Mouse (Mus musculus): ENCODE measurements around the gene Rere.

The Rere gene

DNA sequence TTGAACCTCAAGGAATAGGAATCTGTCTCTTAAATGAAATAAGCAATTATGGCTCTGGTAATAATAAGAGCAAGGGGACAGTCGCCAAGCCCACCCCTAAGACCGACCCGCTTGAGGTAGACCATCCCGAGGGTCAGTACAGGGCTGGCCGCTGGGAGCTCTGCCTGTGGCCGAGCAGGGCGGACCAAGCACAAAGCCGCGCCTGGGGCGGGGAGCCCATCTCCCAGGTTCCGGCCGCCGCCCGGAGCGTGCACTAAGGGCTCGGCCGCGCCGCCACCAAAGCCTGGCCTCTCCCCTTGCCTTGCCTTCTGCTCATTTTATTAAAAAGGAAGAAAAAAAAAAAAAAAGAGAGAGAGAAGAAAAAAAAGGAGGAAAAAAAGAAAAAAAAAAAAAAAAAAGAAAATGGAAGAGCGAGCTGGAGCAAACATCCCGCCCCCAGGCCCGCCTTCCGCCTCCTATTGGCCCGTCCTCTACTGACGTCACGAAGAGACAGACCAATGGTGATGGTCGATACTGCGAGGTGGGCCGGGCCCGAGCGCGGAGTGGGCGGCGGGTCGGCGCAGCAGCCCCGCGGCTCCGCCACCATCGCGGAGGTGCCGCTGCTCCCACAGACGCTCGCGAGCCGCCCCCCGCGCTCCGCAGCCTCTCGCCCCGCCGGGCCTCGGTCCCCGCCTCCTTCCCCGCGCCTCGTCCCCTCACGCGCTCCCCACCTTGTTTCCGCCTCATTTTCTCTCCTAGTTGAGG is at the start of gene Rere:
Rere (plus strand) TSS at position 629 of the 744 bp plus-strand sequence.
- peak; percentile 97 for DNase-seq (ENCODE audit: low spot score)

DNA sequence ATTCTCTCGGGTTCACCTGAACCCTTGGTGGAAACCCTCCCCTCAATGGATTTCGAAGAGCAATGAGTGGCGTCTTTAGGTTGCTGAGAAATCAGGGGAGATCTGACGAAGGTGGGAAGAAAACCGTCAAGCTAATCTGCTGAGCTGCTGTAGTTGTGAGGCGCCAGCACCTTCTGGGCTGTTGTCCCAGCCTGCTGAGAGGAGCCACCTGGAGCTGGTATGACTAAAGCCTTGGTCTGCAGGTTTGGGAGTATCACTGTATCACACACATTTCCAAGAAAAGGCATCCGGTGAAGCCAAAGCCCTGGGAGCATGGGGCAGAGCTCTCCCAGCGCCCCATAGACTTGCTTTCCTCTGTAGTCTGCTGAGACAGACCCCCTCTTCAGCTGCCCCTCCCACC is 49.6 kb upstream of the Rere start:
- DNase-seq (ENCODE audit: low spot score) = no peak

DNA sequence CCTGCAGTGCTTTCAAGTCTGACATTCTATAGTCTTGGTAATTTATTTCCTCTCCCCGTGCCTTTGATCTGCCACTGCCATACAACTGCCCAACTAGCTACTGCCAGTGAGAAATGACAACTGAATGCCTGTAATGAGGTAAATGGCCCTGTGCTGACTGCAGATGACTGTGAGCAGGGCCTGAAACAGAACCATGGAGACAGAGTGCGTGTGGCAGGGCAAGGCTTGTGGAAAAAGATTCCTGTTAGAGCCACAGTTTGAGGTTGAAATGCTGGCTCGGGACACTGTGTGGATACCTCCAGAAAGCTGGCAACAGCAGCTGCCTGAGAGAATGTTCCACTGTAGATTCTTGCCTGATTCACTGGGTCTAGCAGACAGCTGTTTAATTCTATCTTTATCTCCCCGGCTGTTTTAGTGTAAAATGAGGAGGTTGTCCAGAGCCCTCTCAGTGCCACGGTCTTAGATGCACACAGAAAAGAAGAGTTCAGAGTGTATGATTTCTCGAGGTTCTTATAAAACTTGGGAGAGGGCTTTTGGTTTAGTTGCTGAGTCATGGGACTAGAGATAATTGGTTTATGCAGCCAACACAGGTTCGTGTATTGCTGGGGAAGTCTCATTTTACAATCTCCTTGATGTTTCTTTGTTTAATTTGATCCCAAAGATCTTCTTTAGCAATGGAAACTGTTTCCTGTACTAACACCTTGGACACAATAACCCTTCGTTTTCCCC is 46.7 kb upstream of the Rere start:
- no peak for DNase-seq (ENCODE audit: low spot score)

DNA sequence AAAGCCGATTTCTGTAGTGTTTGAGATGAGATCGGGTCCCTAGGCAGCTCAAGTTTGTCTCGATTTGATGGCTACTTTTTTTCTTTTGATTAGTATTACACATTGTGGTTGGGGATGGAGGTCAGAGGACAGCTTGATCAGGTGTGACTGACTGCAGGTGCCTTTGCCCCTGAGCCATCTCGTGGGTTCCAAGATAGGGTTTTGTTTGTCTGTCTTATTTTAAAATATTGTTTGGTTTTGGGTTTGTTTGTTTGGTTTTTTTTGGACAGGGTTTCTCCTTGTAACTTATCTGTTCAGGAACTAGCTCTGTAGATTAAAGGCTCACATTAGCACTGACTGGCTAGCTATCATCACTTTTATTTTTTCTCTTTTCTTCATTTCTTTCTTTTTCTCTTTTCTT is 45.9 kb upstream of the Rere start:
- DNase-seq (ENCODE audit: low spot score) = no peak

DNA sequence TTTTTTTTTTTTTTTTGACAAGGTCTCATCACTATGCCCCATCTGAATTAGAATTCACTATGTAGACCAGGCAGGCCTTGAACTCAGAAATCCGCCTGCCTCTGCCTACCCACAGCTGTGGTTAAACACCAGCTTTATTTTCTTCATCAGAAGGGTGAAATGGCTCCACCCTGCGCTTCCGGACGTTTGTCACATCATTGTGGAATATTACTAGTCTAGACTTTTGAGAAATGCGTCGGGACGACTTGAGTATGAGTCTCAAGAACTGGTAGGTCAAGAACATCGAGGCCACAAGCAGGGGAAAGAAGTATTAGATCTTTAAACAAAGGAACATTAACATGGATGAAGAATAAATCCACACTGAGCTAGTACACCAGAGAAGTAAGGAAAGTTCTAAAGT is 45.4 kb upstream of the Rere start:
- DNase-seq (ENCODE audit: low spot score) = no peak

DNA sequence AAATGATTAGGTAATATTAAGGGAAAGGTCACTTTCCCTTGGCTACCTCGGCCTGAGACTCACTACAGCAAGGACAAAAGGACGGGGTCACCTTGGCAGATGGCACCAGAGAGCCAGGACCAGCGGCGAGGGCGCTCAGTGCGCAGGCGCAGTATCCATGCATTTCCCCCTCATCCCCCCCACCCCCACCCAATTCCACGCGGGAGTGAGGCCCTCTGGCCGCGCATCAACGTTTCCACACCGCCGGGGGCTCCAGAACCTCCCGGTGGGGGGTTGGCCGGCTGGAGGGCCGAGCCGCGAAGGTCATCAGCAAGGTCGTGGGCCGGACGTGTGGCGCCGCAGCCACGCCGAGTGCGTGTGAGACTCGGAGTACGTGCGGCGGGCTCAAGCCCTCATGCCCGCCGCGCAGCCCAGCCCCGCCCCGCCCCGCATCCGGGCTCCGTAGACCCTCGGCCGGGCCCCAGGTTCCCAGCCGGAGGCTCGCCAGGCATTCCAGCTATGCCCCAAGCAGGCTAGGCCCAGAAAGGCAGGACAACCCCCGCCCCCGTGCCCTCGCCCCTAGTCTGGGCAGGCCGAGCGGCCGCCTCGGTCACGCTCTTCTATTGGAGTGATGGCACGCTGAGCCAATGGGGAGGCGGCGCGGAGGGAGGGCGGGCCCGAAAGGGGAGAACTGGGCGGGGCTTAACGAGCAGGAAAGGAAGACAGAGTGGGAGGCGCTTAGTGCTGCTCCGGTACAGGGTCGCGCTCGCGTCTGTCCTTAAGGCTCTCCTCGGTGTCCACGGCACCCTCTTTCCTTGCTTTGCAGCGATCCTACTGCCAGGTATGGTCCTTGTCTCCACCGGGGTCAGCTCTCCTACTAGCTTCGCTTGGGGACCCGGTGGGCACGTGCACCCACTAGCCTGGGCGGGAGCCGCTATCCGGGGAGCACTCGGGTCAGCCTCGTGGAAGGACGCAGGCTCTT is 44.6 kb upstream of the Rere start, which contains the start of gene Eno1:
Eno1 (plus strand) TSS at position 201 of the 961 bp plus-strand sequence.
- DNase-seq (ENCODE audit: low spot score) = peak; percentile 95

DNA sequence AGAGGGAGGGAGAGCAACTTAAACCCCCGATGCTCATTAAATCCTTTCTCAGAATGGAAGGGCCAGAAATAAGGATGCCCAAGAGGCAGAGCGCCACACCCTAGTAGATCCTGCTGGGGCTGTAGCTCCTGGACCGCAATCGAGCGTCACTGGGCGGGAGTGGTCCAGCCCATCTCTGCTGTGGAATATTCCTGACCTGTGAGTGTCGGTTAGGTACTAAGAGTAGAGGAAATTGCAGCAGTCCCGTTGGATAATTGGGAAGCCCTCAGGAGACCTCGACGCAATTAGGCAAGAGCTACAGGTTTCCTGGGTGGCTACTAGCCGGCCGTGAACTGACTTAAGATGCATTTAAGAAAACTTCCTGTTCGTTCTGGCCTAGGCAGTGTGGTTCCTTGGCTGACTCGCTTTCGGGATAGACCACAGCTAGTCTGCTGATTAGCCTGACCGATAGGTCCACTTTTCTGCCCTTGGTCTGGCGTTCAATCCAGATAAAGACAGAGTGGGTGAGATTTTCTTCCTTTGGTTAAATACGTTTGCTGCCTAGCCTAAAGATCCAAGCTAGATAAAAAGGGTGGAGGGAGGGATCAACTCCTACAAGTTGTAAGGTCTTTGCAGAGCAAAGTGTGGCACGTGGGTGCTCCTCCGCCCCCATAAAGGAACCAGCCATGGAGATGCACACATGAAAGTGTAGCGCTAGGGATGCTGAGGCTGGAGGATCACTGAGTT is 43.6 kb upstream of the Rere start:
- peak; percentile 70 for DNase-seq (ENCODE audit: low spot score)

DNA sequence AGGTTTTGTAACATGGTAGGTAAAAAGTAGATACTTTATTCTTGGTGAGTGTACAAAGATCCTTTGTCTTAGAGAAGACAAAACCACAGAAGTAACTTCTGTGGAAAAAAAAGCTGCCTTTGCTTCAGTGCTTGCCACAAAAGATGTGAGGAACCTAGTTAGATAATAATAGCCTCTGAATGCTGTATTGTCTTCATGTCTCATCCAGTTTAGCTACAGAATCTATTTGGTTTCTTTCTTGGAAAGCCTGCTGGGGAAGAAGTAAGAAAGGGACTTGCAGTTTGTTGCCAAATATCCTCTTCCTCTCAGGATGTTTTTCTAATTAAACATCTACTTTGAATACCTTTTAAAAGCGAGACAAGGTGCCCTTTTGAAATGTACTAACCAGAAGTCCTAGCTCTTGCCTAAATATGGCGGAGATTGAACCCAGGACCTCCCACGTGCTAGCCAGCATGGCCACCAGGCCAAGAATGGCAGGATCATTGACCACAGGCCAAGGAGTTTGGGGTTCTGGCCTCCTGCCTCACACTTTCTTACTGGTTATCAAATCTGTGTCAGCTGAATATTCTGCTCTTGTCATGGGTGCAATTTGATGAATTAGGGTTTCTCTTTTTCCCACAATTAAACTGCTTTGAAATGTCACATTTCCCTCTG is 42.9 kb upstream of the Rere start:
- DNase-seq (ENCODE audit: low spot score) = no peak

DNA sequence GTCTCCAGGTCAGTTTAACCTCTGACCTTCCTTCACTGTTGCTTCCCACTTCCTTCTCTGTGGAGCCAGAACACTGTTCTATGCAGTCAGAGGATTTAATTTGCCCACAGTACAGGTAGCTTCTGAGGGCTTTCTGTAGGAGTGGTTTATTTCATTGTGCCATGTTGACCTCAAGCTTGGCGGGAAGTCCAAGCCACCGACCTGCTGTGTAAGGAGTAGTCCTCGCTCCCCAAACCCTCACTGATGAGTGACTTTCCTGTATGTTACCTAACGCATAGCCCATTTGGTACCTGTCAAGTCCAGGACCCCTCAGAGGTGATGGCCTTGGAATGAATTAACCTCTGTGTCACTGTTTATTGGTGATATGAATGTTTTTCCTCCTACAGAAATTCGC is 42.4 kb upstream of the Rere start:
- DNase-seq (ENCODE audit: low spot score) = no peak

DNA sequence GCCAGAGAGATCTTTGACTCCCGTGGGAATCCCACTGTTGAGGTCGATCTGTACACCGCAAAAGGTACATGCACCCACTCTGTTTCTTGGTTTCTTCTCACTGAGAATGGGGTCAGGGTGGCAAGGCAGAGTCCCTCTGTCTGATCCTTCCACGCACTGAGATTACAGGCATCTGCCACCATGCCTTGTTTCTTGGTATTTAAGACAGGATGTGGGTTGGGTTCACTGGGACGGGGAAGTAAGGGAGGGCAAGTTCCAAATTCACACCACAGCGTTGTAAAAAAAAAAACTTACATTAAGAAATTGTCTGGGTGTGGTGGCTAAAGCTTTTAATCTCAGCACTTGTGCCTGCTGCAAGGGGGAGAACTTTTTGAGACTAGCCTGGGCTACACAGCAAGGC is 41.9 kb upstream of the Rere start:
- no peak for DNase-seq (ENCODE audit: low spot score)

DNA sequence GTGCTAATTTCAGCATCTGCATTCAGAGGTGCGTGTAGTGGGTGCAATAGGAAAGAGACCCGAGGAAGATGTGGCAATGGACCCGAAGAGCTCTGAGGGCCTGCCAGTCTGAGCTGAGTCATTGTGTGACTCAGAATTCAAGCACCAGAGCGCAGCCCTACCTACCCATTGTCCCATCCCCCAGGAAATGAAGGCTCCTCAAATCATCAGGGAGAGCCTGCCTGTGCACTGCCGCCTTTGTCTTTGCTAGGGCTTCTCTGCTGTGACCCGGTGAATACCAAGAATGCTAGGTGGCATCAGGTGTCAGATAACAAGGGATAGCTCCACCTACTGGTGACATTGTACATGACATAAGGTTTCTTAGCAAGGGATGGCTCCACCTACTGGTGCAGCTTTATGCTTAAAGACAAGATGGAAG is 41.5 kb upstream of the Rere start:
- DNase-seq (ENCODE audit: low spot score) = peak; percentile 67

DNA sequence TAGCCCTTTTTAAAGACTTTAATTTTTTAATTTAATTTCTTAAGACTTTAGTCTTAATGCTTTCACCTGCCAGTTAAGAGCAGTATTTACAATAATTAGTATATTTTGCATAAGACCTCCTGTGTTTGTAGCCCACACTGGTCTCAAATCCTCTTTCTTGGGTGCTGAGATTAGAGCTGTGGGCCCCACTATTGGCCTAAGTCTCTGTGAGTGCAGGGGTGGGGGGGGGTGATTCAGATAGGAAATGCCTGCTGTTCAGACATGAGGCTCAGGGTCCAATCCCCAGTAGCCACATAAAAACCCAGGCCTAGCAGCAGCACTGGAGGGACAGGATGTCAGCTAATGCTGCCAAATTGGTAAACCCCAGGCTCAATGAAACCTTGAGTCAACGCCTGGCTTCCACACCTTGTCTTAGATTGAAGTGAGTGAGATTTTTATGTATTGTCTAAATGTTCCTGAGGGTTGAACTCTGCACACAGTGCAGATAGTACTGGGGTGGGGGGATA is 41.0 kb upstream of the Rere start:
- no peak for DNase-seq (ENCODE audit: low spot score)

DNA sequence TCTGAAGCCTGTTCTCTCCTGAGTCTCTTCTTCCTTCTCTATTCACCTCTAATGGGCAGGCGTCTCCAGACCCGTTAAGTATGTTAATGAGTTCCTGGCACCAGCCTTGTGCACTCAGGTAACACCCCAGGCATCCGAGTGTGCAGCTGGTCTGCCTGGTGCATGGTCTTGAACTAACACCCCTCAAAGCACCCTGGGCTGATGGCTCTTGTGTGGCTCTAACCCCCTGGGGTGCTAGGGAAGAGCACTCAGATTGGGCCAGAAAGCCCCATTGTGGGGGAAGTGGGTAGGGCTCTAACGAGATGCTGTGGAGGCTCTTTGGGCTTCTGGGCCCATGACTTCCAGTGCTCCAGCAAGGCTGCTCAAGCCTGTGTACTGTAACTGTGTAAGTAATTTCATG is 39.7 kb upstream of the Rere start:
- DNase-seq (ENCODE audit: low spot score) = no peak

DNA sequence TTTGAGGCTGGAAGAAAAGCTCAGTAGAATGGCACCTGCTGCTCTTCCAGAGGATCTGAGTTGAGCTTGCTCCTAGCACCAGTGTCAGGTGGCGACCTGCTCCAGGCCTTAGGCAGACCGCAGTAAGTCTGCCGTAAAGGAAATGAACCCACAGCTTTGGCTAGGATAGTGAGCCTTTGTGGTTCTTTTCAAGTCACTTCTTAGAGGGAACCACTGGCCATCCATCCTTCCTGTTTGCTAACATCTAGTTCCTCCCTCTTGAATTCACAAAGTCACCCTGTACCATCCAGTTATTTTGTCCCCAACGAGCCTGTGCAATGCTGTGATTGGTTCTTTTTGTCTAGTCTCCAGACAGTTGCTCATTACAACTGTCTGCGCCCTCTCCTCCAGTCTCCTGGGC is 38.7 kb upstream of the Rere start:
- DNase-seq (ENCODE audit: low spot score) = no peak

DNA sequence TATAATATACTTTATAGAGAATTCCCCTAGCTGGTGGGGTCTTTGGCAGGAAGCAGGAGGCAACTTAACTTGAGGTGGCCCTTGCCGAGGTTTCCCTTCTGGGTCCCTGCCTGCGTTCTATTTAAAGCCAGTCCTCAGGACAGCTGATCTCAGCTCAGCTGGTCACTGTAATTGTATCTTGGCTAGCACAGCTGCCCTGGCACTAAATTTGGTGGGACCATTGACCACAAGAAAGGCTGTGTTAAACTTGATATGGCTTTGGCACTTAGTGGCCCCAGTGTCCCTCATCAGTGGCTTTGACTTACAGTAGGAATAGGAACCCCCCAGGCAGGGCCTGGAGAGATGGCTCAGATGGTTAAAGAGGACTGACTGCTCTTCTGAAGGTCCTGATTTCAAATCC is 35.6 kb upstream of the Rere start:
- DNase-seq (ENCODE audit: low spot score) = no peak

DNA sequence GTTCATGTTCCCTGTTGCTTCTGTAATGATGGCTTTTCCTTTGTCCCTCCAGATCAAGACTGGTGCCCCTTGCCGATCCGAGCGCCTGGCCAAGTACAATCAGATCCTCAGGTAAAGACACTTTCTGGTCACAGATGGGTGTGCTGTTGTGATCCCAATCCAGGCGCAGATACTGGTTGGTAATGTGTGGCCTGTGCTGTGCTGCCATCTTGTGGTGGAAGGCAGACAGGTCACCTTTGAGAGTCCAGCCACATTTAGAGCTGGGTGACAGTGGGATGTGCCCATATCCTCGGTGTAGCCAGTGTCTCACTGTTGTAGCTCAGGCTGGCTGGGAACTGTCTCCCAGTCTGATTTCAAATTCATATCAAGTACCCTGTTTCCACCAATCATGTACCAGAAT is 33.4 kb upstream of the Rere start:
- DNase-seq (ENCODE audit: low spot score) = no peak

DNA sequence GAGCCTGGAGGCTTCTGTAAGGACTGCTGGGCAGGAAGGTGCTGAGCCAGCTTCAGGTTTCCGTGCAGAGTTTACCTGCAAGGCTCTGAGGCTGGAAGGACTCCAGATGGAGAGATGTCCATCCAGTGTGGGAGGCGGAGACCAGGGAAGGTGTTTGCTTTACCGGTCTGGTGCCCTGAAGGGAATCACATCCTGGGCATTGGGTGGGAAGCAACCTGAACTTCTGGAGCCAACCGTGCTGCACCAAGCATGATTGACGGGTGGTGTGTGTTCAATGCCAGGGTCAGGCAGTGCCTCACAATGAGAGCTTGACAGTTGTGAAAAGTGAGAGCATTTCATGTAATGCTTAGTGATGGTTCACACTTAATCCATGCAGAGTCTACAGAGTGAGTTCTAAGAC is 32.5 kb upstream of the Rere start:
- no peak for DNase-seq (ENCODE audit: low spot score)

DNA sequence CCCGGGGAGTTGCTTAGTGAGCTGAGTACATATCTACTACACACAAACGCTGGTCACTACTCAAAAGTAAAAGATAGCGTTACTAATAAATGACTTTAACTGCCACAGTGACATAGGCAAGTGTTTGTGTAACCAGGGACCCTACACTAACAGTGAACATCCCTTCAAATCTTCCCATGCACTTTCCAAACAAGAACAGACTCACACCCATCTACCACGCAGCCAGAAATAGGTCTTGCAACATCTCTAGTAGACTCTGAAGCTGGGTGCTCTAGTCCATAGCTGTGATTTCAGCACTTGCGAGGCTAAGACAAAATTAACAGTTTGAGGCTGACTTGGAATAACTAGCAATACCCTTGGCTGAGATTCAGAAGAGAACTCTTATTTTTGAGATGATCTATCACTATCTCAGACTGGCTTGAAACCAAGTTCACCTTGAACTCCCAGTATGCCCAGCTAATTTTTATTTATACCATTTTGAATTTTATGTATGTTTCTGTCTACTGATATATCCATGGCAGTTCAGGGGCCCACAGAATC is 31.6 kb upstream of the Rere start:
- DNase-seq (ENCODE audit: low spot score) = no peak

DNA sequence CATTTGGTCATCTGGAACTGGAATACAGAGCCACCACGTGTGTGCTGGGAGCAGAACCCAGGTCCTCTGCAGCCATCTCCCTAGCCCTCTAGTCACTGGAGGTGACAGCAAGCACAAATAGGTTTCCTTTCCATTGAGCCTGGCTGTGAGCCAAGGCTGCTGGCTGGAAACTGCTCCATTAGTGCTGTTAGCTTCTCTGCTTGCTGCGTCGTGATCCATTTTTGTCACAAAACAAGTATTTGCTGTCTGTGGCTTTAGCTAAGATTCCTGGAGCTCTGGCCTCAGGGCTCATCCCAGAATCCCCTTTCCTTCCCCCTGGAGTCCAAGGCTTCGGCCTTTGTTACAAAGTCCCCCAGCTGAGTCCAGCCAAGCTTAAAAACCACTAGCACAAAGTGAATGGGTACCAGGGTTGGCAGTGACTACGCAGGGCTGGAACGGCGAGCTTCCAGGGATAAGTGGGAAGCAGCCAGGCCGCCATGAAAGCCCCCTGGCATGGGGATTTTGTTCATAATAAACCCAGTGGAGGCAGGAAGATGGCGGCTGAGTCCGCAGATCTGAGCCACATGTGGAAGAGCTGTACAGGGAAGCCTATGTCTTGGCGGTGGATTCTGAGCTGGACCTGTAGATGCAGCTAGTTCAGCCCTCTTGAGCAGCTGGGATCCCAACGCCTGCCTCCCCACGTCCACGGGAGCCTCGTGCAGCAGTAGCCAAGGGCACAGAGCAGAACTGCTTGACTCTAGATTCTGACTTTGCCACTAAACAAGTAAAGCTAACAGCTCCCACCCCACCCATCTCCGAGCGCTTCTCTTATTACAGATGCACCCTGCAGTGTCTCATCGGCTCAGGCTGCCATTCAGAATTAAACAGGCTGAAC is 30.7 kb upstream of the Rere start:
- no peak for DNase-seq (ENCODE audit: low spot score)

DNA sequence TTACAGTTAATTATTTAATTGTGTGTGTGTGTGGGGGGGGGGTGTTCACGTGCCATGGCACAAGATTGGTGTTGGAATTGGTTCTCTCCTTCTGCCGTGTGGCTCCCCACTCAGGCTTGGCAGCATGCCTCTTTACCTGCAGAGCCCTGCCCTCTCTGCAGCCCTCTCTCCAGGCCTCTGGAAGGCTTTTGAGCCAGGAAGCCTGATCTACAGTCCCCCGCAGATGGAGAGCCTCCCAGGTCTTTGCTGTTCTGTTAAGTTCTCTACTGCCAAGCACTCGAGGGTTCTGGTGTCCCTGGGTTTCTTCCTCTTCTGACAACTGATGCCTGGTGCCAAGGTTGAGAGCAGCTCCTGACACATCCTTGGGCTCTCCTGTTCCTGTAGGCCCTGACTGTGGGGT is 27.0 kb upstream of the Rere start:
- no peak for DNase-seq (ENCODE audit: low spot score)
